Mouse (Mus musculus) heart, adult 9 months (tissue): Measurements from ENCODE around the gene Ncf4.
"Not testable (repeated sequence)": the region's sequence is repeated elsewhere in the genome, so short reads cannot be mapped to it uniquely, and the experiment has no call there.

Experiments used
- DNase-seq, 2 experiments: peaks; one replicate each; pipeline ENCODE4 v3.0.0; 2022; ENCODE audit warnings: low spot score in 2 of 2

Ncf4 gene

DNA sequence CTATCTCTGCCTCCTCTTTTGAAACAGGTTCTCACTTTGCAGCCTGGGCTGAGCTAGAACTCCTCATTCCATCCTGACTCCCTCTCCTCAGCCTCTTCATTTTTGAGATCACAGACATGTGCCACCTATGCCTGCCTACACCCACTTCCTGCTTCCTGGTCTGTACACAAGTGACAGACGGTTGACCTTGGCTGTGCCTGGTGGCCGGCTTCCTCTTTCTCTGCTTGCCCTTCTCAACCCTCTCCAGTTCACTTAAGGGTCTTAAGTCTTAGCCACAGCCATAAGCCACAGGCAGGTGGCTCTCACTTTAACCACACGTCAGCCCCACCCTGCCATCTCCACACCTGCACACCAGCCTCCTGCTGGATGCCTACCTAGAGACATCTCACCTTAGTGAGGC lies 3.8 kb downstream of the Ncf4 start:
- peak in 1 of 2 experiments; percentile 26 for DNase-seq

DNA sequence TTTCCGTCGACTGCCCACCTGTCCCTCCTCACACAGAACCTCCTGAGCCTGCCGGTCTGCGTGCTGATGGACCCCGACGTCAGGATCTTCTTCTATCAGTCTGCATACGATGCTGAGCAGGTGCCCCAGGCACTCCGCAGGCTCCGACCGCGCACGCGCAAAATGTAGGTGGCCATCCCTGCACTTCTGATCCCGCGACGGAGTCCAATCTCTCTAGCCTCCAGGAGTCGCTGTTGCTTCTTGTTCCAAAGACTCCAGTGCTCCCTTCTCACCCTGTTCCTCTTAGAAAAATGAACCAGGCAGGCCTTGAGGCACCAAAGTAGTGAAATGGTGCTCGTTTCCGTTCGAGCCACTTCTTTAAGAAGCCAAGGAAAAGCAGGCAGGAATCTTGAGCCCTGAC lies 10.2 kb downstream of the Ncf4 start:
- peak in 1 of 2 experiments; percentile 16 for DNase-seq

DNA sequence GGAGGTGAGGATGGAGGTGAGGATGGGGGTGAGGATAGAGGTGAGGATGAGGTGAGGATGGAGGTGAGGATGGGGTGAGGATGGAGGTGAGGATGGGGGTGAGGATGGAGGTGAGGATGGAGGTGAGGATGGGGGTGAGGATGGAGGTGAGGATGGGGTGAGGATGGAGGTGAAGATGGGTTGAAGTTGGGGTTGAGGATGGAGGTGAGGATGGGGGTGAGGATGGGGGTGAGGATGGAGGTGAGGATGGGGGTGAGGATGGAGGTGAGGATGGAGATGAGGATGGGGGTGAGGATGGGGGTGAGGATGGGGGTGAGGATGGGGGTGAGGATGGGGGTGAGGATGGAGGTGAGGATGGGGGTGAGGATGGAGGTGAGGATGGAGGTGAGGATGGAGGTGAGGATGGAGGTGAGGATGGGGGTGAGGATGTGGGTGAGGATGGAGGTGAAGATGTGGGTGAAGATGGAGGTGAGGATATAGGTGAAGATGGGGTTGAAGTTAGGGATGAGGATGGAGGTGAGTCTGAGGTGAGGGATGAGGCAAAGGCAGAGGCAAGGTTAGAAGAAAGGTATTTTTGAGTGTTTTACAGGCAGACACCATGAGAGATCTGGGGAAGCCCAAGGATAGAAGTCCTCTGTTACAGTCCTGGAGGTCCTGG lies 12.1 kb downstream of the Ncf4 start:
- DNase-seq: not testable (repeated sequence)

DNA sequence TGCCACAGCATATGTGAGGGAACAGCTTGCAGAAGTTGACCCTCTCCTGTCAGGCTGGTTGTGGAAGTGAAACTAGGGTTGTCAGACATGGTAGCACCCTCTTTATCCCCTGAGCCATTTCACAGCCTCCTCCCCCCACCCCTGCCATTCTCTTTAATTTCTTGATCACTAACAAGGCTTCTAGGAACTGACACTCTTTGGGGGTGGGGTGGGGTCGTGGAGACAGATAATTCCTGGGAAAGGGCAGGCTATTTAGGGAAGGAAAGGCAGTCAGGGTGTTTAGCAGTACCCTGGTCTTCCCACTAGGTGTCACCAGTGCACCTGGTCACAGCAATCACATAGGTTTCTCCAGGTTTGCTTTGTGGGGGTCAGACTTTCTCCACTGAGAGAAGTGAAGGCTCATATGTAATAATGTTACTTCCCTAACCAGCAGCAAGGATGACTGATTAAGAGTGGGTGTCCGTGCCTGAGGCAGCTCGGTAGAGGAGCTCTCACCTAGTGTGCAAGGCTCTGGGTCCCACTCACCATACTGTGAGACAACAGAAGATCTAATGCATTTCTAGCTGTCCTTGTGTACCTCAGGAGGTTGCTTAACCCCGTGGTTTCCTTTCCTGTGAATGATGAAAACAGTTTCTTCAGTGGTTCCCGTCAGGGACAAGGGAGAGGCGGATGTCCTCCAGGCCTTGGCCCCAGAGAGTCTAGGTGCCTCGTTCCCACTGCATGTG lies 12.9 kb downstream of the Ncf4 start:
- DNase-seq: peak; percentile 47 to 68

DNA sequence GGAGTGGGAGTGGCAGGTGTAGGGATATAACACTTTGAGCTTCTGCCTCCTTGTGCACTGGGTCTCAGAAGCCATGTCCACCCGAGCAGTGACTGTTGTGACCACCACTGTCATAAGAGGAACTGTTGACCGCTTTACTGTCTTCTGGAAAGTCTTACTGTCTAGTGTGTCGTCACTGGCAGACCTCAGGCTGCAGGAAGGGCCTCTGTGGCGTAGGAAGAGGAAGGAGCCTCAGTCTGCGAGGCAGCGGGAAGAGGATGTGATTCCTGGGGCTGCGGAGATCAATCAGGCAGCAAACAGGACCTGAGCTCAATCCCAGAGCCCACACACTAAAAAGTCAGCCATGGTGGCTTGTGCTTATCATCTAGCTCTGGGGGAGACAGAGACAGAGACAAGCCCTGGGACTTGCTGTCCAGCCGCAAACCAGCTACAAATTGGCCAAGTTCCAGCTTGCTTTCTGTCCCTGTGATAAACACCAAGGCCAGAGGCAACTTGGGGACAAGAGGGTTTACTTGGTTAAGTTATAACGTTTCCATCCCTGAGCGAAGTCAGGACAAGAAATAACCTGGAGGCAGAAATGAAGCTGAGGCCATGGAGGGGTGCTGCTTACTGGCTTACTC lies 13.8 kb downstream of the Ncf4 start:
- peak; percentile 47 to 68 for DNase-seq

DNA sequence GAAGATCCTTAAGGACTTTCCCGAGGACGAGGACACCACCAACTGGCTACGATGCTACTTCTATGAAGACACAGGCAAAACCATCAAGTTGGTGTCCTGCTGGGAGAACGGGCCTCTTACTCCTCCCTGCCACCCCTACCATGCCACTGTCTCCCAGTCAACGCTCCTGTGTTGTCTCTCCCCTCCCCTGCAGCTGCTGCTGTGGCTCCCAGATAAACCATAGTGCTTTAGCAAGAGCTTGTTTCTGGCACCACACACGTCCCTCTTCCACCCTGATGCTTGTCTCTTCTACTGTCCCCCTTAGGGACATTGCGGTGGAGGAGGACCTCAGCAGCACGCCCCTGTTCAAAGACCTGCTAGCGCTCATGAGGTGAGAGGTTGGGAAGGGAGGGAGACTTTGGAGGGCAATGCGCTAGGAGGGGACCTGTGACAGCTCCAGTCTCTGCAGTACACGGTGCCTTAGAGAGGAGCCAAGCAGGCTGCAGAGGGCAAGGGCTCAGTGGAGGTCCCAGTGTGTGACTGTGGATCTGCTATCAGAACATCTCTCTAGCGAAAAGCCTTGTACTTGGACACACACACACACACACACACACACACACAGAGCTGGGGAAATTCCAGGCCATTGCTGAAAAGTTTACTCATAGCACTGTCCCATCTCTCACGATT lies 16.2 kb downstream of the Ncf4 start:
- DNase-seq: no peak

DNA sequence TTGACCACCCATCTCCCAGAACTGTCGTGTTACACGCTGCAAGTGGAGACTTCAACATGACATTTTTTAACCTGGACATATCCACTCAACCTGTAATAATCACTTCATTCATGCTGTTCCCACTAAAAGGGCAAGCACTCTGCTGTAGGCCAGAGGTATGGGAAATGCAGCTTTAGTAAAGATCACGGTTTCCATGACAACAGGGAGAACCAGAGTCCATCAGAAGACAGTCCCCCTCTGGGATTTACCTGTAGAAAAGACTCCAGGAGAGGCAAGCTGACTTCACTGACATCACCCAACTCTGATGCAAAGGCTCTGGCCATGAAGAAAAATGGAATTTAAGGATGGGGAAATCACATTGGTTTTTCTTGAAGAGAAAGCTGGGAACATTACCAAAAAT lies 18.7 kb downstream of the Ncf4 start:
- no peak for DNase-seq

DNA sequence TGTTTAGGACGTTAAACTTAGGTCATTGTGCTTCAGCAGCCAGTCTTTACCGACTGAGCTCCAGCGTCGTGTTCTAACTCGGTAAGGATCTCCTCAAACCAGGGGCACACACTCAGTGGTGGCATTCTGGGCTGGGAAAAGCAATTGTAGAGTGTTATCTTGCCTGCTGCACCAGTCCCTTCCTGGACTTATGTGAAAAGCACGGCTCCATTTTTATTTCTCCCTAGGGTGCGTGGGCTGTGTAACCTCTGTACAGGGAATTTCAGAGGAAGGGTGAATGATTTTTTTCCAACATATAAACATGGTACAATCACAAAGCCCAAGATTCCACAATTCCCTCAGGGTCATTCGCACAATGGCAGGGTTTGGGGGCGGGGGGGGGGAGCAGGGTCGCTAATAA lies 22.8 kb downstream of the Ncf4 start:
- peak in 1 of 2 experiments; percentile 20 for DNase-seq

DNA sequence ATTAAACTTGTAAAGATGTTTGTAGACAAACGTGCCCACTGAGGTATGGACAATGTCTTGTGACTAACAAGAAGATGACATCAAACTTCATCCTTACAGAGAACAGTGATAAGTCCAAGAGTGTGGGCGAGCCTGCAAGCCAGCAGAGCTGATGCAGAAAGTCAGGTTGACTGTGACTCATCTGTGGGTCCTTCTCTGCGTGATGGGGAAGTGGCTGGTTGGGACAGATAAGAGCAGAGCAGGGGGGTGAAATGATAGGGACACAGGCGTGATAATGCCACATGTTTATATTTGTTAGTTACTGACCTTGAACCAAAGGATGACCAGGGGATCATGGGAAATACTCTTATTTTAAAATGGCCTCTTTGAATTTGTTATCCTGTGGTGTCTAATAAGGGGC lies 23.3 kb downstream of the Ncf4 start:
- DNase-seq: no peak

DNA sequence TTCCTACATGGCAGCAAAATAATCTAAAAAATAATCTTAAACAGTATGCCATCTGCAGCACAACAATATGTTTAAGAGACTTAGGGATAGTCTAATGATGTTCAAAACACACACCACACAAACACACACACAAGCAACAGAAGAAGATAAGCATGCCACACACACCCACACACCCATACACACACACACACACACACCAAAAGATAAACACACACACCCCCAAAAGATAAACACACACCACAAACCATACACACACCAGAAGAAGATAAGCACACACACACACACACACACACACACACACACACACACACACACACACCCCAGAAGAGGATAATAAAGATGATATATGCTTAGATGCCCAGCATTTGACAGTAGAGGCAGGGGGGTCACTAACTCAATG lies 26.6 kb downstream of the Ncf4 start:
- no peak for DNase-seq

DNA sequence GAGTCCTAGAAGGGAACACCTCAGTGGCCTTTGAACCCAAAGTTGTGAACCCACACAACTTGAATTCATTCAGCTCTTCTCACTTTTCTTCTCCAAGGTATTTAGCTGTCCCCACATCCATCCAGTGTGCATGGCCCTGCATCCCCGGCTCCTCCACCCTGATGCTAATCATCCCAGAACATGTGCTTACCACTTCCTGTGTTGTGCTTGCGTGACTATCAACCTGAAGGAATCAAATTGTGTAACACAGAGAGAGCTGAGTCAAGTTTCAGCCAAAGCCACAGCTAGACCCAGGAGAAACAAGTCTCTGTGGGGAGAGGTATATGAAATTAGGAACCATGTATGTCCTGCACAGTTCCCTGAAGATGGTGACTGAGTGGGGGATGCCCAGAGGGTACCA lies 33.7 kb downstream of the Ncf4 start:
- DNase-seq: no peak

DNA sequence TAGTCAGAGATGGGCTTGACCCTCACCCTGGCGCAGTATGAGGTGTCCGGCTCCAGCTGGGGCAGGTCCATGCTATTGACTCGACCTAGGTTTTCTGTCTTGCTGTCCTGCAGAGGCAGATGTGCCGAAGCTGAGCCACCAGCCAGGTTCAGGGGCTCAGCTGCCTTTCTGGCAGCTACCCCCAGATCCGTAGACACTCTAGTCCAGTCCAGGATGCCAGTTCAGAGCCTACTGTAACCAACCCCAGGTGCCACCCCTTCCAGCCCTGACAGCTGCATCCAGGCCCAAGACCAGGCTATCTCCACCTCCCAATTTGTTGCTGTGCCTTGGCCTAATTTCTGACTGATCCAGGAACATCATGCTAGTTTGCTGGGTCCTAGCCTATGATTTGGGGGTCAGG lies 43.3 kb downstream of the Ncf4 start:
- DNase-seq: no peak

DNA sequence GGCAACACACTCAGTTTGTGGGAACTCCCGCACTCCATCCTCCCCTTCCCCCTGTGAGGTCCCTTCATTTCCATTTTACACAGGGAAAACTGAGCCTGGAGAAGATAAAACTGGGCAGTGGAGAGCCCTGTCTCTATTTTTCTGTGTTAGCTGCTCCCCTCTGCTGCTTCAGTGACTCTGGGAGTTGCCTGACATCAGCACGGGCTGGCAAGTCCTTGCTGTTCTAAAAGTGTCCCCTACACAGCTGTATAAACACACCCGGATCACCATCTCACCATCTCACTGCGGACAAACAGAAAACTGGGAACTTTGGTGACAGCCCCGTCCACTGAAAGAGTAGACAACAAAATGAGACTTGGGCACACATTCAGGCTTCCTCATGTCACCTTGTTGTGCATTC lies 45.2 kb downstream of the Ncf4 start:
- DNase-seq: not testable (repeated sequence)

DNA sequence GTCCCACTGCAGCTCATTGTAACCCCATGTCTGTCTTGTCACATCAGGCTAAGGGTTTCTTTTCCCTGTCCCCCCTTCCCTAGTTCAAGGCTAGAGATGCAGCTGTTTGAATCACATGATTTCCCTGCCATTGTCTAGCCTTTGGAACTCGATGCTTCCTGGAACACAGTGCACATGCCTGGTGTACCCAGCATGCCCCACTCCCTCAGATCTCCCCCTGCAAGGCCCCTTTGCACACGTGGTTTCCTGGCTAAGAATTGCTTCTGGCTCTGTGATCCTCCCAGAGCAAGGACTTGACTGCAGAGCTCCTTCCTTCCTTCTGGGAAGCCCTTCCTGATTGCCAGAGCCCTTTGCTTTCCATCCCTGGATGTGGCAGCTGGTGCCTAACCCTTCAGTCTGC lies 48.6 kb downstream of the Ncf4 start:
- DNase-seq: peak in 1 of 2 experiments; percentile 52

DNA sequence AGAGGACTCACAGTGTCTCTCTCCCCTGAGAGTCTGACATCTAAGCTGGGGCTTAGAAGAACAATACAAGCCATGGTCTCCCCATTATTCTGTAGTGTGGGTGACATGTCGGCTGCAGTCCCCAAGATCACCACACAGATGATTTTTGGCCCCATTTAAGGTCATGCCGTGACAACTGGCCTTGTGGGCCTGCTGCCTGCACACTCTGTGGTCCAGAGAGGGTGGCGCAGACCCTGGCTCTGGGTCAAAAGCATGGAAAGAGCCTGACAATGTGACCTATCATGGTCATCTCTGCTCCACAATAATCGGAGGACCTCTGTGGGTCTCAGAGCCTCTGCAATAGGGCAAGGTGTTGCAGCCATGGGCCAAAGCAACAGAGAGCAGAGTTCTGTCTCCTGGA lies 49.1 kb downstream of the Ncf4 start:
- DNase-seq: no peak

DNA sequence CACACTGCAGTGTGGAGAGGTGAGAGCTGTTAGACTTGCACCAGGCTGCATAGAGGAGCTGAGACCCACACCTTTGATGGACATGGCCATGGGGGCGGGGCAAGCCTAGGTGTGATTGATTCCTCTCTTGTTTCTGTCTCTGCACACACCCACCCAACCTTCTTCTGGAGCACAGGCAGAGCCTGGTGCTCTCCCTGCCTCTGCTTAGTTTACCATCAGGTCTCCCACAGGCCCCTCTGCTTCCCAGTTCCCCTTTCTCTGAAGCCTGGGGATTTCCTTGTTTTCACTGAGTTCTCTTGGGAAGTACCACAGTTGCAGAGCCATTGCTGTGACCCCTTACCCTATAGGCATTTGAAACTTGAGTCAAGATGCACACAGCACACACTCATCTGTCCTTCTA lies 54.0 kb downstream of the Ncf4 start:
- no peak for DNase-seq

DNA sequence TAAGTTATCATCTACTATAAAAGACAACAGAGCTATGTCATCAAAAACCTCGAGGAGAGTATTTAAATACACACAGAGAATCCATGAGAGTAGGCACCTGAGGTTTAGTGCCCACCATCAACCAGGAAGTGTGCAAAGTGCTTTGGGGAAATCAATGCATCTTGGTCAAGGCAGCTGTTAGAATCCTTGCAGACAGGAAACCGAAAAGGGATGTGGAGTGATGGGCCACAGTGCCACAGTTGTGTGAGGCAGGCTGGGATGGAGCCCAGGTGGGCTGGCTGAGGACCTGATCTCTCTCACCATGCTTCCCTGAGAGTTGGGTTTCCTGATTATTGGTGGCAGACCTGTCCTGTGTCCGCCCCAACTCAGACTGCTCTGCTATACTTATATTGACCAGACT lies 55.0 kb downstream of the Ncf4 start:
- no peak for DNase-seq

DNA sequence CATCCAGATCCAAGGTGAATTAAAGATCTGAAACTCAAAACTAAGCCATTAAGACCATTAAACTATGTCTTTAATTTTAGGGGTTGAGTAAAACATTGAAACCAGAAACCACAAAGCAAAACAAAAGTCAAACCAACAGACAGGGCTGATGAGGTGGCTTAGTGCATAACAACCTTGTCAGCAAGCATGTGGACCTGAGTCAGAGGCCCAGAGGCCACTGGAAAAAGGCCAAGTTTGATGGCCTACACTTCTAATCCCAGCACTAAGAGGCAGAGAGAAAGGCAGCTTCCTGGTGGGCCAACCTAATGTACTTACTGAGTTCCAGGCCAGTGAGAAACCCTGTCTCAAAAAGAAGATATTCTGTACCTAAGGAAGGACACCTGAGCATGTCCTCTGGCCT lies 56.2 kb downstream of the Ncf4 start:
- no peak for DNase-seq

DNA sequence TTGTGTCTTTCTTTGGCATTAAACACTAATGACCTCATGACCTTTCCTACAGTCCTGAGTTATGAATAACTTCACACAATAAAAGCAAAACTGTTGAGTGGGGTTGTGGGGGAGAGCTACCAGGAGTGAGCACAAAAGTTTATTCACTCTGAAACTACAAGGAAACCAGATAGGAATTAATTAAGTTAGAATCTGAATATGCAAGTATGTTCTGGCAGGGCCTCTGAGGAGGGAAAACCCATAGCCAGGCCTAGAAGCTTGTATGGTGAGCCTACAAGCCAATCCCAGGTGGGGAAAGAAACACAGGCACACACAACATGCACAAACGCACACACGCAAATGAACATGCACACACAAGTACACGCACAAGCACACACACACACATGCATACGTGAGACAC lies 58.1 kb downstream of the Ncf4 start:
- DNase-seq: no peak

DNA sequence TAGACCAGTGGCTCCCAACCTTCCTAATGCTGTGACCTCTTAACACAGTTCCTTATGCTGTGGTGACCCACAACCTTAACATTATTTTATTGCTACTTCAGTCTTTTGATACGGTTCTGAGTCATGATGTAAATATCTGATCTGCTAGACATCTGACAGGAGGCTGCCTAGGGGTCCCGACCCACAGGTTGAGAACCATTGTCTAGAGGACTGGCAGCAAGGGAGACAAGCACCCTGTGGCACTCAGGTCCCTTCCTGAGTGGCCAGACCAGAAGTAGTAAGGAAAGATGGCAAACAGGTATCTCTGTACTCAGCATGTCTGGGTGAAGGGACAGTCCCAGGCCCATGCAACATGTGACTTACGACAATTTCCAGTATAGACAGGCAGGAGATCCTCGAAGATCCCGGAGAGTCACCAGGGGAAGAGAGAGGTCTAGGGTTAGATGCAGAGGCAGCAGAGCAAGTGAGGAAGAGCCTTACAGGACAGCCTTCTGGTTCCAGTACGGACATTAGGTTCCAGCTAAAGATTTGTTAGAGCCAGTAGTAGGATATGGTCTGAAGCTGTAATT lies 59.1 kb downstream of the Ncf4 start:
- no peak for DNase-seq

DNA sequence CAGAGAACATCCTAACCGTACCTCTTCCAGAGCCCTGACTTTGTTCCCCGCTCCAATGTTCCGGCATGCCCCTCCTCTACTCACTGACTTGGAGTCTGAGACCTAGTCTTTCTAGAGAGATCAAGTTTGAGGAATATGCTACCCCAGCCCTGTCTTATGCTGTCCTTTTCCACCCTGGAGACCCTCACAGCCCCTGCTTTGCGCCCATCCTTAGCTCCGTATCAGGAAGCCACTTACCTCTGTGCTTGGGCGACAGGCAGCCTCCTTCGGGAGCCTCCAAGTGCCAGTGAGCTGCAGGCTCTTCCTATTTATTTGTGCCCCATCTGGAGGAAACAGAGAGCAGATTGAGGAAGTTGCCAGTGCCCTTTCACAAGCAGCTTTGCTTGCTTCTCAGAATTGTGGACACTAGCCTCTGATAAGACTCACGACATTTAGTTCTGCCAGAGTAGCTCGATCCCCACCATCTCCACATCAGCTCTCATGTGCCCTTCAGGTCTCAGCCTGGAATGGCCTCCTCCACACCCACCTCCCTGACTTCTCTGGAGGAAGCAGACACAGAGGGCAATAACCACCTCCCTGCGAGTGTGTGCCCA lies 60.8 kb downstream of the Ncf4 start, which contains the start of gene Csf2rb2:
Gene Csf2rb2, minus strand, starts transcription at position 381 of the 593 bp plus-strand sequence.
- no peak for DNase-seq

DNA sequence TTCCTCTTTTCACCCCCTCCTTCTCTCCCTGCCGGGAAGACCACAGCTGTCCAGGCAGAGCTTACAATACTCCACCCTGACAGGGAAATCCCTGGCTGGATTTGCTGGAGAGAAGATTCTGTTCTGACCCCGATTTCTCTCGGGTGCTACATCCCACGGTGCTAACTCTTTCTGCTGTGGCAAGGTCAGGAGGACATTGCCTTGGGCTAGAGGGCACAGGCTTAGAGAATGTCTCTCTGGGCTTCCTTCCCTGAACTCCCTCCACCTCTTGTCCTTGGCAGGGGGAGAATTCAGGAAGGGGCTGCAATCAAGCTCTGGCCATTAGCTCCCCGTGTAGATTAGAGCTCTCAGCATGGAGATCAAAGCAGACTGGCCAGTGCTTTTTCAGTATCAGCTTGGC lies 65.3 kb downstream of the Ncf4 start:
- DNase-seq: no peak
